9 mouse cellular contexts compared by ENCODE assay signal in the genomic region with DNA sequence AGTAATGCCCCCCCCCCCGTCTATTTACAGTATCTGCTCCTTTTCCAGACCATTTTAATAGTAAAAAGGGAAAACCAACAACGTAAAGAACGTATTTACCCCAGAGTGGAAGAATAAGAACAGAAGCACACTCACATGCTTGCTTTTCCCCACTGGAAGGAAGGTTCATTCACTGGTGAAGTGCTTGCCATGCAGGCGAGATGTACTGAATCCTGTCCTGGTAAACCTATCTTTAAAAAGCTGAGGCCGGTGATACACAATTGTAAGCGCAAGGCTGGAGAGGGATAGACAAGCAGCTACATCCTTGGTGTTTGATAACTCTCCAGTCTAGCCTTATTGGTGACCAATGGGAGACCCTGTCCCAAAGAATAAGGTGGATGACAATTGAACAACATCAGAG. TPM values are rescaled to one million over a fixed set of nuclear protein-coding genes. Genes with fewer than 3 reads are reported as not detected.
DNase-seq lines count a peak whose midpoint lies in the region; ATAC-seq and TF ChIP-seq lines count a peak whose summit lies in the region.
"Had no signal": no experiment of that assay in that cellular context is flagged by ENCODE, and none has a peak within 500 bp of the region (broad histone marks: within the 10 kb centered on the region; RNA-seq: fewer than 3 reads in every experiment).

No protein-coding gene starts in this region.

- H3K9me3 ChIP-seq in heart, embryonic 15.5 days (replicated peaks) = no peaks in the 10 kb centered on the region
- no peaks in the 10 kb centered on the region for H3K9me3 ChIP-seq in forebrain, postnatal 0 days (ENCODE audit: low read length)
- peaks cover 5% of the 10 kb centered on the region; the same call in 1 of the 2 replicates for H3K9me3 ChIP-seq in midbrain, embryonic 10.5 days (replicated peaks)

- 63% methylated on average over 6 of the region's 6 CpGs for WGBS in heart, embryonic 15.5 days
- whole genome bisulfite sequencing in forebrain, postnatal 0 days = 63% methylated on average over 6 of the region's 6 CpGs
- 68% methylated on average over 6 of the region's 6 CpGs for WGBS in midbrain, embryonic 10.5 days

- DNase-seq in heart, postnatal 4 days = no peak
- DNase-seq in brain, embryonic 14.5 days (ENCODE audit: low read depth) = peak; percentile 4
- DNase-seq in forebrain, postnatal 0 days = no peak
- no peak for DNase-seq in midbrain, embryonic 10.5 days (ENCODE audit: low spot score)
- DNase-seq in adrenal gland, postnatal 36 days = no peak
- no peak for DNase-seq in right cerebral cortex, postnatal 36 days (ENCODE audit: low spot score in 2 of 2)

- no peak overlapping the region for H3K27ac ChIP-seq in heart, embryonic 15.5 days
- 0 out of 2 replicates have a peak overlapping the region, but pooled peaks have one; percentile 67 for H3K27ac ChIP-seq in forebrain, postnatal 0 days (ENCODE audit: low read depth, low read length)
- no peak overlapping the region; the same call in 1 of the 2 replicates for H3K27ac ChIP-seq in midbrain, embryonic 10.5 days (replicated peaks)

- peaks cover 22% of the 10 kb centered on the region for H3K4me1 ChIP-seq in heart, embryonic 15.5 days (replicated peaks)
- H3K4me1 ChIP-seq in forebrain, postnatal 0 days (ENCODE audit: insufficient read depth) = no peaks in the 10 kb centered on the region
- peaks cover 19% of the 10 kb centered on the region for H3K4me1 ChIP-seq in midbrain, embryonic 10.5 days

- TF ChIP-seq CTCF in brain, embryonic 14.5 days (IDR thresholded peaks at IDR 0.05; ENCODE audit: borderline replicate concordance, extremely low read depth, insufficient read depth, insufficient read length) = no peak
- TF ChIP-seq CTCF in forebrain, postnatal 0 days (IDR thresholded peaks at IDR 0.05; ENCODE audit: low read depth) = no peak

- peaks cover 35% of the 10 kb centered on the region for H3K27me3 ChIP-seq in heart, embryonic 15.5 days
- H3K27me3 ChIP-seq in forebrain, postnatal 0 days (ENCODE audit: insufficient read depth, low read length) = peaks cover 5% of the 10 kb centered on the region
- peaks cover 49% of the 10 kb centered on the region for H3K27me3 ChIP-seq in midbrain, embryonic 10.5 days (ENCODE audit: low read depth, poor library complexity, severe bottlenecking)

- H3K4me3 ChIP-seq in heart, embryonic 15.5 days = peak overlapping the region; percentile 72
- H3K4me3 ChIP-seq in forebrain, postnatal 0 days (ENCODE audit: low read depth, low read length) = peak overlapping the region; percentile 64
- peak overlapping the region; percentile 71 for H3K4me3 ChIP-seq in midbrain, embryonic 10.5 days

- peak overlapping the region; percentile 75; the same call in 1 of the 2 replicates for H3K9ac ChIP-seq in heart, embryonic 15.5 days
- H3K9ac ChIP-seq in forebrain, postnatal 0 days = 0 out of 2 replicates have a peak overlapping the region, but pooled peaks have one; percentile 71

- peak overlapping the region; percentile 98 for H3K4me2 ChIP-seq in heart, embryonic 15.5 days
- peak overlapping the region; percentile 83 for H3K4me2 ChIP-seq in forebrain, postnatal 0 days (ENCODE audit: low read depth)

- ATAC-seq in heart, embryonic 15.5 days (replicated peaks; ENCODE audit: insufficient number of reproducible peaks, insufficient read depth, low FRiP score, low read depth) = no peak
- no peak for ATAC-seq in forebrain, postnatal 0 days
- ATAC-seq in megakaryocyte progenitor cell, adult 5-6 weeks (replicated peaks; ENCODE audit: poor library complexity) = no peak

- no peaks in the 10 kb centered on the region for H3K36me3 ChIP-seq in heart, embryonic 15.5 days
- no peaks in the 10 kb centered on the region for H3K36me3 ChIP-seq in forebrain, postnatal 0 days (ENCODE audit: insufficient read depth)
- no peaks in the 10 kb centered on the region for H3K36me3 ChIP-seq in midbrain, embryonic 10.5 days

- TF ChIP-seq POLR2A in brain, embryonic 14.5 days (IDR thresholded peaks at IDR 0.05; ENCODE audit: borderline replicate concordance, extremely low read depth, insufficient read depth, insufficient read length, poor library complexity, severe bottlenecking) = no peak

RNA-seq across cellular contexts. Expression of gene C2cd4b, which starts 1.8 kb away (rescaled TPM):
- 1.1 TPM in 2 replicates for polyA plus RNA-seq in heart, embryonic 15.5 days (2015; fragmentation: Nextera tagmentation; extraction: Ambion mirVana)
- total RNA-seq in heart, postnatal 4 days (2021) = 1 to 10 TPM in 1 of 2 experiments, under 1 TPM in 1; 0.92 to 1.4 TPM
- polyA plus RNA-seq in brain, embryonic 14.5 days (2012; rRNA removed) = 0.53 and 1.2 TPM in 2 replicates
- total RNA-seq in forebrain, postnatal 0 days (2014; rRNA removed) = 0.92 and 1.00 TPM in 2 replicates
- polyA plus RNA-seq in forebrain, postnatal 0 days (2015; fragmentation: Nextera tagmentation; extraction: Ambion mirVana) = 2.4 and 3.0 TPM in 2 replicates
- 0.14 TPM in 1 of 2 replicates, not detected in the other for polyA plus RNA-seq in midbrain, embryonic 10.5 days (2016; fragmentation: Nextera tagmentation; extraction: Ambion mirVana)
- total RNA-seq in adrenal gland, postnatal 36 days (2021) = 1 to 10 TPM; 1.1 to 2.0 TPM
- total RNA-seq in megakaryocyte progenitor cell, adult 5-6 weeks (2015) = not detected in 2 replicates
- total RNA-seq in megakaryocyte progenitor cell, adult 5-6 weeks (2017) = not detected in 2 replicates
- polyA plus RNA-seq: CD4-positive, CD25-positive, alpha-beta regulatory T cell, adult 4 months had no signal
